In the genomic region with DNA sequence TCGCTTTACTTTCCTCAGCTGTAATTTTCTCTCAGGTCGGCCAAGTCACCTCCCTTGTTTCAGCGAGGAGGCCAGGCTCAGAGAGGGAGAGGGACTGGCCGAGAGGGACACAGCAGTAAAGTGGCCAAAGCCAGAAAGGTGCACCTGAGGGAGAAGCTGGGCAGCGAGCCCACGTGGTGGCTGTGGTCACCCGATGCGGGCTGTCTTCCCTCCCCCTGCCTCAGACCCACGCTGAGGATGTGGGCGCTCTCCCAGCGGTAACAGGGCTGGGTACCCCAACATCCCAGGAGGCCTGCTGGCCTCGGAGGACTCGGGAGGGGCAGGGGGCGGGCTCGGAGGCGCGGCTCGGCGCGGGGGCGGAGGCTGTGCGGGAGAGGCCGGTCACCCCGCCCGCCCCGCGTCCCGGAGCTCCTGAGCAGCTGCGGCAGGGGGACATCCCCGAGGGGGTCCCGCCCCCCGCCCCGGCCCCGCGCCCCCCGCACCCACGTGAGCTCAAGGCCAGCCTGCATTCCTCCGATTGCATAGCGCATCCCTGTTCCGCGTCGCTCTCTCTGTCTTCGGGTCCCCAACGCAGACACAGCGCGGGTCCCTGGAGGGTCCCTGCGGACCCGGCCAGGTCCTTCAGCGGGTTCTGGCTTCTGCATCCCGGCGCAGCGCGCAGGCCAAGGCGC, we compare ENCODE assay signal across 8 mouse cellular contexts. TPM values are rescaled to one million over a fixed set of nuclear protein-coding genes. Genes with fewer than 3 reads are reported as not detected.
DNase-seq lines count a peak whose midpoint lies in the region; ATAC-seq and TF ChIP-seq lines count a peak whose summit lies in the region.

Gene Slc1a6 (plus strand): TSS at position 516 of the 671 bp plus-strand sequence.

- no peaks in the 10 kb centered on the region for H3K27me3 ChIP-seq in lung, postnatal 0 days (replicated peaks; ENCODE audit: insufficient read depth, low read length)

- H3K36me3 ChIP-seq in lung, postnatal 0 days (ENCODE audit: insufficient read depth, low read length): no peaks in the 10 kb centered on the region

- TF ChIP-seq EP300 in lung, postnatal 0 days (IDR thresholded peaks at IDR 0.05): no peak

- peak within 1 kb of the TSS; percentile 87 for H3K4me2 ChIP-seq in lung, postnatal 0 days (replicated peaks; ENCODE audit: low read depth, low read length)

- no peaks in the 10 kb centered on the region for H3K9me3 ChIP-seq in lung, postnatal 0 days (ENCODE audit: low read length)

- peak; percentile 48 for ATAC-seq in lung, postnatal 0 days

- DNase-seq in thymus, postnatal 4 days: peak; percentile 19
- no peak for DNase-seq in thymus, postnatal 36 days
- peak; percentile 34 for DNase-seq in embryo, embryonic 9.5 days (ENCODE audit: extremely low spot score)
- peak; percentile 10 to 20 for DNase-seq in heart, postnatal 14 days
- no peak for DNase-seq in layer of hippocampus, postnatal 14 days (ENCODE audit: low spot score in 2 of 2)
- peak; percentile 15 for DNase-seq in lung, postnatal 0 days (ENCODE audit: low spot score)
- DNase-seq in right cerebral cortex, postnatal 10 days (ENCODE audit: low spot score in 2 of 2): peak; percentile 52 to 59
- no peak for DNase-seq in adipocyte (ENCODE audit: low spot score)

- WGBS in lung, postnatal 0 days: under 1% methylated on average over 32 of the region's 54 CpGs

- no peak within 1 kb of the TSS for H3K27ac ChIP-seq in lung, postnatal 0 days (ENCODE audit: low read length)

- intact Hi-C loops in heart, postnatal 14 days (cut with DNase I): no loop called here

- no peaks in the 10 kb centered on the region for H3K4me1 ChIP-seq in lung, postnatal 0 days (ENCODE audit: insufficient read depth, low read depth, low read length)

- H3K4me3 ChIP-seq in lung, postnatal 0 days (ENCODE audit: low read depth, low read length): peak within 1 kb of the TSS; percentile 46

- TF ChIP-seq CTCF in lung, postnatal 0 days (IDR thresholded peaks at IDR 0.05): no peak

- no peak within 1 kb of the TSS for H3K9ac ChIP-seq in lung, postnatal 0 days (replicated peaks; ENCODE audit: low read depth)

RNA-seq across cellular contexts. Expression of gene Slc1a6, which starts in this region (rescaled TPM):
- under 1 TPM in 1 of 2 experiments, not detected in 1; 0.10 TPM for total RNA-seq in heart, postnatal 14 days (2021)
- 10 to 100 TPM; 13.2 to 15.5 TPM for total RNA-seq in layer of hippocampus, postnatal 14 days (2021)
- 0.36 and 0.41 TPM in 2 replicates for polyA plus RNA-seq in lung, postnatal 0 days (2015; fragmentation: Nextera tagmentation; extraction: Ambion mirVana)

Comparison
In these comparisons a context has a peak if more than half of its experiments do, and no peak if none do; other contexts are left out.
1. RNA of gene Slc1a6 (total RNA-seq): 13.2 to 15.5 TPM in layer of hippocampus, postnatal 14 days; 0.10 TPM in heart, postnatal 14 days; every median in the first group is over 10 times any median in the second.
2. DNase-seq: peak in thymus, postnatal 4 days (single experiment), embryo, embryonic 9.5 days (single experiment) and right cerebral cortex, postnatal 10 days (2 of 2); none in thymus, postnatal 36 days (0 of 2), layer of hippocampus, postnatal 14 days (0 of 2) and adipocyte (single experiment).
3. Peak in DNase-seq in heart, postnatal 14 days; RNA of the gene not detected or under 1 TPM.
4. Peak in DNase-seq, ATAC-seq, H3K4me3 ChIP-seq and H3K4me2 ChIP-seq in lung, postnatal 0 days; RNA of the gene not detected or under 1 TPM.